Mouse (Mus musculus): Measurements from ENCODE around the gene Ranbp9. TPM values are rescaled to one million over a fixed set of nuclear protein-coding genes. Genes with fewer than 3 reads are reported as not detected.
A peak's percentile ranks its signal among the peaks of the same experiment; 100 is the strongest.

Gene Ranbp9
- polyA plus RNA-seq, 1 experiment from 2014 or later = 68.0 TPM

- POLR2A ChIA-PET = no interaction called here
- ATAC-seq (no peak), DNase-seq (ENCODE audit: low read depth, low spot score) (no peak)
- CTCF ChIA-PET = interaction anchor here (1.5 kb wide), 1 partner anchor 23 kb away, joined by 3 read pairs; no protein-coding TSS in a partner anchor
- no peaks in the 10 kb centered on the region for H3K27me3 ChIP-seq
- TF ChIP-seq CTCF (IDR thresholded peaks at IDR 0.05) = no peak
- in situ Hi-C loops (cut with MboI; ENCODE audit: low pct_unique_long_range_greater_than_20kb) = no loop called here
Observed at GRCm38 (mm10) chr13:43496660-43497059, 15.6 kb upstream of the Ranbp9 start.

GRCm38 (mm10) chr13:43495645-43496044 is 14.6 kb upstream of the Ranbp9 start:
- ChIA-PET CTCF (interaction anchor here (1.5 kb wide), 1 partner anchor 24 kb away, joined by 3 read pairs; no protein-coding TSS in a partner anchor), POLR2A (interaction anchor here (1.1 kb wide), 1 partner anchor 37 kb away, joined by 5 read pairs; no protein-coding TSS in a partner anchor)
- H3K27me3 ChIP-seq = no peaks in the 10 kb centered on the region
- ATAC-seq (no peak), DNase-seq (ENCODE audit: low read depth, low spot score) (no peak)
- in situ Hi-C loops (cut with MboI; ENCODE audit: low pct_unique_long_range_greater_than_20kb) = no loop called here
- no peak for TF ChIP-seq CTCF (IDR thresholded peaks at IDR 0.05)

GRCm38 (mm10) chr13:43493725-43494124 is 12.6 kb upstream of the Ranbp9 start:
- ChIA-PET POLR2A (no interaction called here), CTCF (no interaction called here)
- H3K27me3 ChIP-seq = no peaks in the 10 kb centered on the region
- in situ Hi-C loops (cut with MboI; ENCODE audit: low pct_unique_long_range_greater_than_20kb) = no loop called here
- TF ChIP-seq CTCF (IDR thresholded peaks at IDR 0.05) = no peak
- DNase-seq (ENCODE audit: low read depth, low spot score) (no peak), ATAC-seq (no peak)

- H3K27me3 ChIP-seq = no peaks in the 10 kb centered on the region
- in situ Hi-C loops (cut with MboI; ENCODE audit: low pct_unique_long_range_greater_than_20kb) = no loop called here
- TF ChIP-seq CTCF (IDR thresholded peaks at IDR 0.05) = no peak
- ATAC-seq = no peak
- ChIA-PET POLR2A (no interaction called here), CTCF (no interaction called here)
- DNase-seq (ENCODE audit: low read depth, low spot score) = no peak
Observed at GRCm38 (mm10) chr13:43493058-43493481, 12.0 kb upstream of the Ranbp9 start.

GRCm38 (mm10) chr13:43486501-43487213 is 5.6 kb upstream of the Ranbp9 start:
- ATAC-seq (no peak), DNase-seq (ENCODE audit: low read depth, low spot score) (no peak)
- CTCF ChIA-PET = no interaction called here
- in situ Hi-C loops (cut with MboI; ENCODE audit: low pct_unique_long_range_greater_than_20kb) = no loop called here
- TF ChIP-seq CTCF (IDR thresholded peaks at IDR 0.05) = no peak
- POLR2A ChIA-PET = no interaction called here
- H3K27me3 ChIP-seq = no peaks in the 10 kb centered on the region

- no peak for ATAC-seq
- in situ Hi-C loops (cut with MboI; ENCODE audit: low pct_unique_long_range_greater_than_20kb) = no loop called here
- POLR2A ChIA-PET = interaction anchor here (0.6 to 1.2 kb wide), 2 partner anchors 73 to 108 kb away, joined by 4 read pairs; no protein-coding TSS in a partner anchor
Observed at GRCm38 (mm10) chr13:43485278-43485976, 4.3 kb upstream of the Ranbp9 start.

GRCm38 (mm10) chr13:43482782-43483181 is 1.7 kb upstream of the Ranbp9 start:
- TF ChIP-seq CTCF (IDR thresholded peaks at IDR 0.05) = no peak
- ATAC-seq = no peak

More at GRCm38 (mm10) chr13:43485278-43485976, 4.3 kb upstream of the Ranbp9 start:
- CTCF ChIA-PET = interaction anchor here (0.8 to 1.5 kb wide), 2 partner anchors 13 to 63 kb away, joined by 3 to 4 read pairs; no protein-coding TSS in a partner anchor
- no peak for TF ChIP-seq CTCF (IDR thresholded peaks at IDR 0.05)
- no peak for DNase-seq (ENCODE audit: low read depth, low spot score)
- H3K27me3 ChIP-seq = no peaks in the 10 kb centered on the region

GRCm38 (mm10) chr13:43481859-43482245 is 770 bp upstream of the Ranbp9 start:
- no peak for TF ChIP-seq CTCF (IDR thresholded peaks at IDR 0.05)
- ChIA-PET CTCF (interaction anchor here (1.0 kb wide), 1 partner anchor 31 kb away, joined by 3 read pairs; no protein-coding TSS in a partner anchor), POLR2A (interaction anchor here (0.8 kb wide), 1 partner anchor 52 kb away, joined by 3 read pairs; no protein-coding TSS in a partner anchor)
- H3K27me3 ChIP-seq = no peaks in the 10 kb centered on the region
- no peak for DNase-seq (ENCODE audit: low read depth, low spot score)
- ATAC-seq = no peak
- in situ Hi-C loops (cut with MboI; ENCODE audit: low pct_unique_long_range_greater_than_20kb) = no loop called here

More at GRCm38 (mm10) chr13:43482782-43483181, 1.7 kb upstream of the Ranbp9 start:
- no peaks in the 10 kb centered on the region for H3K27me3 ChIP-seq
- ChIA-PET POLR2A (no interaction called here), CTCF (no interaction called here)
- in situ Hi-C loops (cut with MboI; ENCODE audit: low pct_unique_long_range_greater_than_20kb) = no loop called here
- DNase-seq (ENCODE audit: low read depth, low spot score) = no peak

GRCm38 (mm10) chr13:43480595-43480956 is 506 bp downstream of the Ranbp9 start:
- DNase-seq (ENCODE audit: low read depth, low spot score) (no peak), ATAC-seq (no peak)
- H3K27me3 ChIP-seq = no peaks in the 10 kb centered on the region
- in situ Hi-C loops (cut with MboI; ENCODE audit: low pct_unique_long_range_greater_than_20kb) = no loop called here
- CTCF ChIA-PET = no interaction called here
- no peak for TF ChIP-seq CTCF (IDR thresholded peaks at IDR 0.05)
- POLR2A ChIA-PET = interaction anchor here (0.9 kb wide), 1 partner anchor 82 kb away, joined by 3 read pairs; no protein-coding TSS in a partner anchor

GRCm38 (mm10) chr13:43479767-43480571 is 1.1 kb downstream of the Ranbp9 start:
- ChIA-PET POLR2A (interaction anchor here (0.7 to 0.9 kb wide), 2 partner anchors 44 to 81 kb away, joined by 3 to 4 read pairs; no protein-coding TSS in a partner anchor), CTCF (interaction anchor here (0.7 kb wide), 1 partner anchor 52 kb away, joined by 3 read pairs; no protein-coding TSS in a partner anchor)
- H3K27me3 ChIP-seq = no peaks in the 10 kb centered on the region
- no peak for TF ChIP-seq CTCF (IDR thresholded peaks at IDR 0.05)
- peak; percentile 17 for ATAC-seq
- in situ Hi-C loops (cut with MboI; ENCODE audit: low pct_unique_long_range_greater_than_20kb) = no loop called here
- no peak for DNase-seq (ENCODE audit: low read depth, low spot score)
